Mouse (Mus musculus): ENCODE data around the gene Cnp.
"Not testable (repeated sequence)": the region's sequence is repeated elsewhere in the genome, so short reads cannot be mapped to it uniquely, and the experiment has no call there.

The Cnp gene

GRCm38 (mm10) chr11:100588462-100588861, 13.8 kb downstream of the Cnp start:
- DNase-seq (ENCODE audit: low spot score) = no peak

- DNase-seq (ENCODE audit: low spot score) = no peak
These were observed 17.8 kb downstream of the Cnp start for GRCm38 (mm10) chr11:100592346-100593046.

- no peak for DNase-seq (ENCODE audit: low spot score)
These were observed 19.9 kb downstream of the Cnp start for GRCm38 (mm10) chr11:100594608-100595007.

GRCm38 (mm10) chr11:100595533-100595932, 20.8 kb downstream of the Cnp start:
- no peak for DNase-seq (ENCODE audit: low spot score)

- DNase-seq (ENCODE audit: low spot score) = no peak
These were observed 23.4 kb downstream of the Cnp start for GRCm38 (mm10) chr11:100598074-100598473.

- no peak for DNase-seq (ENCODE audit: low spot score)
These were observed 26.7 kb downstream of the Cnp start for GRCm38 (mm10) chr11:100601372-100601771.

- DNase-seq (ENCODE audit: low spot score) = no peak
These were observed 28.5 kb downstream of the Cnp start for GRCm38 (mm10) chr11:100603155-100603554.

GRCm38 (mm10) chr11:100603813-100604212, 29.1 kb downstream of the Cnp start:
- no peak for DNase-seq (ENCODE audit: low spot score)

GRCm38 (mm10) chr11:100604321-100605005, 29.8 kb downstream of the Cnp start:
- DNase-seq (ENCODE audit: low spot score) = no peak

GRCm38 (mm10) chr11:100605451-100605850, 30.7 kb downstream of the Cnp start:
- no peak for DNase-seq (ENCODE audit: low spot score)

- no peak for DNase-seq (ENCODE audit: low spot score)
These were observed 32.4 kb downstream of the Cnp start for GRCm38 (mm10) chr11:100607121-100607520.

- no peak for DNase-seq (ENCODE audit: low spot score)
These were observed 34.1 kb downstream of the Cnp start for GRCm38 (mm10) chr11:100608796-100609195.

- no peak for DNase-seq (ENCODE audit: low spot score)
These were observed 34.8 kb downstream of the Cnp start for GRCm38 (mm10) chr11:100609355-100609996.

GRCm38 (mm10) chr11:100609997-100610680, 35.4 kb downstream of the Cnp start:
- DNase-seq (ENCODE audit: low spot score) = no peak

GRCm38 (mm10) chr11:100611627-100612026, 36.9 kb downstream of the Cnp start:
- no peak for DNase-seq (ENCODE audit: low spot score)

GRCm38 (mm10) chr11:100613241-100613640, 38.5 kb downstream of the Cnp start:
- no peak for DNase-seq (ENCODE audit: low spot score)

- no peak for DNase-seq (ENCODE audit: low spot score)
These were observed 41.6 kb downstream of the Cnp start for GRCm38 (mm10) chr11:100616332-100616731.

- not testable (repeated sequence) for DNase-seq (ENCODE audit: low spot score)
These were observed 42.1 kb downstream of the Cnp start for GRCm38 (mm10) chr11:100616836-100617235.

- no peak for DNase-seq (ENCODE audit: low spot score)
These were observed 42.8 kb downstream of the Cnp start for GRCm38 (mm10) chr11:100617480-100617879.

GRCm38 (mm10) chr11:100618761-100619484, 44.2 kb downstream of the Cnp start, which contains the start of gene Nkiras2:
Gene Nkiras2, plus strand, starts transcription at chr11:100619244.
- peak; percentile 79 for DNase-seq (ENCODE audit: low spot score)

GRCm38 (mm10) chr11:100619485-100619975, 44.8 kb downstream of the Cnp start:
- DNase-seq (ENCODE audit: low spot score) = peak; percentile 93

- no peak for DNase-seq (ENCODE audit: low spot score)
These were observed 45.3 kb downstream of the Cnp start, which contains the start of gene Dnajc7 for GRCm38 (mm10) chr11:100619982-100620381. Gene Dnajc7, minus strand, starts transcription at chr11:100620168.

Measured in testis, postnatal 10 days (tissue).